Mouse (Mus musculus): ENCODE data around the gene Atp2c1. TPM values are rescaled to one million over a fixed set of nuclear protein-coding genes. Genes with fewer than 3 reads are reported as not detected.
A peak's percentile ranks its signal among the peaks of the same experiment; 100 is the strongest.

Atp2c1 gene
- polyA plus RNA-seq, 1 experiment from 2014 or later: 21.1 TPM

- H3K27me3 ChIP-seq (ENCODE audit: control insufficient read depth, insufficient read depth, low read depth, low read length): no peaks in the 10 kb centered on the region
- peak overlapping the region; percentile 95 for H3K4me3 ChIP-seq (ENCODE audit: low read depth, low read length)
- H3K4me2 ChIP-seq (ENCODE audit: low read depth, low read length): peak overlapping the region; percentile 98
- peak overlapping the region; percentile 83 for H3K27ac ChIP-seq (ENCODE audit: low read length)
- H3K36me3 ChIP-seq (ENCODE audit: control insufficient read depth, insufficient read depth): no peaks in the 10 kb centered on the region
- H3K9me3 ChIP-seq (replicated peaks; ENCODE audit: control insufficient read depth, low read length): no peaks in the 10 kb centered on the region
- under 1% methylated on average over 39 of the region's 39 CpGs for WGBS (ENCODE audit: insufficient replicate concordance)
- H3K9ac ChIP-seq (ENCODE audit: low read depth, low read length): peak overlapping the region; percentile 96
- peak; percentile 19 for ATAC-seq (ENCODE audit: low read depth)
- H3K4me1 ChIP-seq (ENCODE audit: control insufficient read depth, low read depth, low read length): peaks cover 14% of the 10 kb centered on the region
These were observed 31.6 kb downstream of the Atp2c1 start for GRCm38 (mm10) chr9:105495316-105496174.

- H3K36me3 ChIP-seq (ENCODE audit: control insufficient read depth, insufficient read depth): no peaks in the 10 kb centered on the region
- ATAC-seq (ENCODE audit: low read depth): peak; percentile 98
- peak overlapping the region; percentile 98 for H3K4me2 ChIP-seq (ENCODE audit: low read depth, low read length)
- H3K9ac ChIP-seq (ENCODE audit: low read depth, low read length): peak overlapping the region; percentile 96
- H3K9me3 ChIP-seq (replicated peaks; ENCODE audit: control insufficient read depth, low read length): no peaks in the 10 kb centered on the region
- peaks cover 14% of the 10 kb centered on the region for H3K4me1 ChIP-seq (ENCODE audit: control insufficient read depth, low read depth, low read length)
- peak overlapping the region; percentile 93 for H3K27ac ChIP-seq (ENCODE audit: low read length)
- H3K27me3 ChIP-seq (ENCODE audit: control insufficient read depth, insufficient read depth, low read depth, low read length): no peaks in the 10 kb centered on the region
- whole genome bisulfite sequencing (ENCODE audit: insufficient replicate concordance): under 1% methylated on average over 69 of the region's 83 CpGs
- H3K4me3 ChIP-seq (ENCODE audit: low read depth, low read length): peak overlapping the region; percentile 95
These were observed 32.4 kb downstream of the Atp2c1 start for GRCm38 (mm10) chr9:105494553-105495315.

- WGBS (ENCODE audit: insufficient replicate concordance): 67% methylated on average over 3 of the region's 3 CpGs
These were observed 34.4 kb downstream of the Atp2c1 start for GRCm38 (mm10) chr9:105492744-105493143.

GRCm38 (mm10) chr9:105488363-105488762 lies 38.8 kb downstream of the Atp2c1 start:
- no peak overlapping the region for H3K27ac ChIP-seq (ENCODE audit: low read length)
- no peaks in the 10 kb centered on the region for H3K9me3 ChIP-seq (replicated peaks; ENCODE audit: control insufficient read depth, low read length)
- H3K9ac ChIP-seq (ENCODE audit: low read depth, low read length): no peak overlapping the region
- no peak overlapping the region for H3K4me2 ChIP-seq (ENCODE audit: low read depth, low read length)
- no peaks in the 10 kb centered on the region for H3K36me3 ChIP-seq (ENCODE audit: control insufficient read depth, insufficient read depth)
- WGBS (ENCODE audit: insufficient replicate concordance): 71% methylated on average over 5 of the region's 5 CpGs
- no peaks in the 10 kb centered on the region for H3K27me3 ChIP-seq (ENCODE audit: control insufficient read depth, insufficient read depth, low read depth, low read length)
- ATAC-seq (ENCODE audit: low read depth): no peak
- H3K4me3 ChIP-seq (ENCODE audit: low read depth, low read length): no peak overlapping the region
- peaks cover 15% of the 10 kb centered on the region for H3K4me1 ChIP-seq (ENCODE audit: control insufficient read depth, low read depth, low read length)

More at GRCm38 (mm10) chr9:105492744-105493143, 34.4 kb downstream of the Atp2c1 start:
- no peak overlapping the region for H3K4me2 ChIP-seq (ENCODE audit: low read depth, low read length)
- H3K27me3 ChIP-seq (ENCODE audit: control insufficient read depth, insufficient read depth, low read depth, low read length): no peaks in the 10 kb centered on the region
- peaks cover 14% of the 10 kb centered on the region for H3K4me1 ChIP-seq (ENCODE audit: control insufficient read depth, low read depth, low read length)
- H3K9ac ChIP-seq (ENCODE audit: low read depth, low read length): no peak overlapping the region
- H3K36me3 ChIP-seq (ENCODE audit: control insufficient read depth, insufficient read depth): no peaks in the 10 kb centered on the region
- no peaks in the 10 kb centered on the region for H3K9me3 ChIP-seq (replicated peaks; ENCODE audit: control insufficient read depth, low read length)
- H3K27ac ChIP-seq (ENCODE audit: low read length): no peak overlapping the region
- ATAC-seq (ENCODE audit: low read depth): no peak
- no peak overlapping the region for H3K4me3 ChIP-seq (ENCODE audit: low read depth, low read length)

GRCm38 (mm10) chr9:105484338-105485084 lies 42.6 kb downstream of the Atp2c1 start:
- Histone ChIP-seq H3K4me3 (ENCODE audit: low read depth, low read length) (no peak overlapping the region), H3K4me2 (ENCODE audit: low read depth, low read length) (peak overlapping the region; percentile 29), H3K4me1 (ENCODE audit: control insufficient read depth, low read depth, low read length) (peaks cover 15% of the 10 kb centered on the region), H3K9me3 (replicated peaks; ENCODE audit: control insufficient read depth, low read length) (no peaks in the 10 kb centered on the region), H3K9ac (ENCODE audit: low read depth, low read length) (no peak overlapping the region), H3K27me3 (ENCODE audit: control insufficient read depth, insufficient read depth, low read depth, low read length) (no peaks in the 10 kb centered on the region), H3K36me3 (ENCODE audit: control insufficient read depth, insufficient read depth) (no peaks in the 10 kb centered on the region), H3K27ac (ENCODE audit: low read length) (peak overlapping the region; percentile 62; the same call in 1 of the 2 replicates)
- WGBS (ENCODE audit: insufficient replicate concordance): 20% methylated on average over 5 of the region's 5 CpGs
- ATAC-seq (ENCODE audit: low read depth): peak; percentile 95

DNA sequence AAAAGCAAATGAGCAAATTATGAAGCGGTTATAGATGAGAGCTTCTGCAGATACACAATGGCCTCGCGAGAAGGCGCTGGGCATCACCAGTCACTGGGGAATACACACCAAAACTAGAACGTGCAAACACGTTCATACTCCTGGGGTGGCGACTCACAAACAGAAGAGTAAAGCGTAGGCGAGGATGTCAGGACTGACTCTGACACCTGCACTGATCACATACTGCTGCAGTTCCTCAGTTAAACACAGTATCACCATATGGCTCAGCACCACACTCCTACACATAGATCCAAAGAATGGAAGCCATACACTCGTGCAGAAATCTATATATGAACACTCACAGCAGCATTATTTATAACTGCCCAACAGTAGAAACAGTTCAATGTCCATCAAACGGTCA lies 43.2 kb downstream of the Atp2c1 start:
- no peak overlapping the region for H3K9ac ChIP-seq (ENCODE audit: low read depth, low read length)
- no peaks in the 10 kb centered on the region for H3K9me3 ChIP-seq (replicated peaks; ENCODE audit: control insufficient read depth, low read length)
- WGBS (ENCODE audit: insufficient replicate concordance): 73% methylated on average over 11 of the region's 11 CpGs
- no peak overlapping the region for H3K27ac ChIP-seq (ENCODE audit: low read length)
- no peak overlapping the region for H3K4me3 ChIP-seq (ENCODE audit: low read depth, low read length)
- no peaks in the 10 kb centered on the region for H3K27me3 ChIP-seq (ENCODE audit: control insufficient read depth, insufficient read depth, low read depth, low read length)
- no peaks in the 10 kb centered on the region for H3K36me3 ChIP-seq (ENCODE audit: control insufficient read depth, insufficient read depth)
- ATAC-seq (ENCODE audit: low read depth): no peak
- peaks cover 15% of the 10 kb centered on the region for H3K4me1 ChIP-seq (ENCODE audit: control insufficient read depth, low read depth, low read length)
- H3K4me2 ChIP-seq (ENCODE audit: low read depth, low read length): no peak overlapping the region

DNA sequence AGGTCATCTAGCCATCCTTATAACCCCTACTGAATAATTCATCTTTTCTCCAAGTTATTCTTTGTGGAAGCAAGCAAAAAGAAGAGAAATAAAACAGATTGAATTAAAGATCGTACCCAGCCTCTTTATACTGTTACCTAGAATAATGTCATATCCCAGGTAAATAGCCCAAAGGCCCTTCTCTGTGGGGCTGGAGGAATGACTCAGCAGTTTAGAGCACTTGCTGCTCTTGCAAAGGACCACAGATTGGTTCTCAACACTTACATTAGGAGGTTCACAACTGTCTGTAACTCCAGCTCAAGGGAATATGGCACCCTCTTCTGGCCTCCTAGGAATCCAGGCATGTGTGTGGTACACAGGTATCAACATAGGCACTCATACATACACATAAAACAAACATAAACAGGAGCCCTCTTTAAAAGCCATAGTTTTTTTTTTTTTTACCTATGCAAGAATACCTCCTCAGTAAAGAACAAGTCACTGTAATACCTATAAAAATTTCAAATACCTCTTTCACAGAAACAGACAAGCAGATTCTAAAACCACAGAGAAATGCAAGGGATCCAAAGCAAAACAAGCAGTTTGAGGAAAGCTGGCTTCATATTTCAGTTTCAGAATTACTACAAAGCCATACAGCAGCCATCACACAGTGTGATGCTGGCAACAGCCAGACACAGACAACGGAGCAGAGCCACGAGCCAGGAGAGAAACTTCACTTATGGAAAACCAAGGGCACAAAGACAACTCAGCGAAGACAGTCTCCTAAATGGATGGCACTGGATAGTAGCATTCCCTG lies 44.2 kb downstream of the Atp2c1 start:
- H3K9me3 ChIP-seq (replicated peaks; ENCODE audit: control insufficient read depth, low read length): no peaks in the 10 kb centered on the region
- no peak overlapping the region for H3K4me2 ChIP-seq (ENCODE audit: low read depth, low read length)
- no peak overlapping the region for H3K4me3 ChIP-seq (ENCODE audit: low read depth, low read length)
- H3K9ac ChIP-seq (ENCODE audit: low read depth, low read length): no peak overlapping the region
- WGBS (ENCODE audit: insufficient replicate concordance): 72% methylated on average over 4 of the region's 4 CpGs
- no peaks in the 10 kb centered on the region for H3K36me3 ChIP-seq (ENCODE audit: control insufficient read depth, insufficient read depth)
- no peaks in the 10 kb centered on the region for H3K27me3 ChIP-seq (ENCODE audit: control insufficient read depth, insufficient read depth, low read depth, low read length)
- no peak for ATAC-seq (ENCODE audit: low read depth)
- H3K4me1 ChIP-seq (ENCODE audit: control insufficient read depth, low read depth, low read length): peaks cover 18% of the 10 kb centered on the region
- no peak overlapping the region for H3K27ac ChIP-seq (ENCODE audit: low read length)

GRCm38 (mm10) chr9:105482070-105482469 lies 45.0 kb downstream of the Atp2c1 start:
- 72% methylated on average over 4 of the region's 4 CpGs for WGBS (ENCODE audit: insufficient replicate concordance)
- no peak for ATAC-seq (ENCODE audit: low read depth)
- H3K4me3 ChIP-seq (ENCODE audit: low read depth, low read length): no peak overlapping the region
- H3K27me3 ChIP-seq (ENCODE audit: control insufficient read depth, insufficient read depth, low read depth, low read length): no peaks in the 10 kb centered on the region
- no peaks in the 10 kb centered on the region for H3K36me3 ChIP-seq (ENCODE audit: control insufficient read depth, insufficient read depth)
- H3K9me3 ChIP-seq (replicated peaks; ENCODE audit: control insufficient read depth, low read length): no peaks in the 10 kb centered on the region
- no peak overlapping the region for H3K9ac ChIP-seq (ENCODE audit: low read depth, low read length)
- peaks cover 18% of the 10 kb centered on the region for H3K4me1 ChIP-seq (ENCODE audit: control insufficient read depth, low read depth, low read length)
- no peak overlapping the region for H3K4me2 ChIP-seq (ENCODE audit: low read depth, low read length)
- no peak overlapping the region for H3K27ac ChIP-seq (ENCODE audit: low read length)
